Mouse (Mus musculus) mouse trophoblast stem cell (cell line): ENCODE data around the gene Stpg2.
"Not testable (repeated sequence)": the region's sequence is repeated elsewhere in the genome, so short reads cannot be mapped to it uniquely, and the experiment has no call there.

Source experiments
- in situ Hi-C, 2 experiments: fragments of 300-500 bp; cut with MseI, MboI; formaldehyde crosslinking; loops; 2 replicates in 1 of 2; 3 replicates in 1 of 2; pipeline ENCODE4 v1.15.1; 2025

Gene Stpg2

GRCm38 (mm10) chr3:139205444-139205998 lies at the start of gene Stpg2:
Gene Stpg2 (plus strand): TSS chr3:139205694.
- in situ Hi-C loops = no loop called here

- in situ Hi-C loops = no loop called here
Measured at GRCm38 (mm10) chr3:139162146-139162545, 43.3 kb upstream of the Stpg2 start.

- in situ Hi-C loops = no loop called here
Measured at GRCm38 (mm10) chr3:139162658-139163057, 42.8 kb upstream of the Stpg2 start.

DNA sequence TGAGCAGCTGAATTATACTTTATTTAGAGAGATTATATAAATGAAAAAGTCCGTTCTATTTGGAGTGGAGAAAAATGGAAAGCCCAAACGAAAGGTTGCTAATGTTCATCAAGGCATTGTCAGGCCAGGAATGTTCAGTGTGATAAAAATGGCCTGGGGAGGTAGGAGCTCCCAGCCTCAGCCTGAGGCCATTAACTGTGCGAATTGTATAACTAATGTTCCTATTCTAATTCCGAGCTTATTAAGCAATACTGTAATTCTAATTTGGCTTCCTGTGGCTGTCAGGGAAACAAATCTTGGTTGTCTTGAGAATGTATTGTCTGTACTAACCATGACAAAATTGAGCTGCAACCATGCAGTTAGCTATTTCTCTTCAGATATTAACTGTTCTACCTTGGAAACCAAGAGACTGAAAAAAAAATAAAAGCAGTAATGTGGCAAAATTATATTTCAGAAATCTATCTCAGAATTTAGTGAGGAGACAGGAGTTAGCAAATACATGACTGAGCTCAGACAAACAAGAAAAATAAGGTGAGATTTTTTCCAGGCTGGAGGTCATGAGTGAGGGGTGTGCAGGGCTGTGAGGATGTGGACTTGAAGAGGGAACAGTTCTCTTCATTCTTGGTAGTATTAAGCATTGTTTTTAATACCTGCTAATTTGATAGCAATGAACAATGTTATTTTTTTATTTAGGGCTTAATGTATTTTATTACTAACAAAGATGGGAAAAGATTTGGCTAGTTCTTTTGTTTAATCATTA lies 36.8 kb upstream of the Stpg2 start:
- in situ Hi-C loops = no loop called here

DNA sequence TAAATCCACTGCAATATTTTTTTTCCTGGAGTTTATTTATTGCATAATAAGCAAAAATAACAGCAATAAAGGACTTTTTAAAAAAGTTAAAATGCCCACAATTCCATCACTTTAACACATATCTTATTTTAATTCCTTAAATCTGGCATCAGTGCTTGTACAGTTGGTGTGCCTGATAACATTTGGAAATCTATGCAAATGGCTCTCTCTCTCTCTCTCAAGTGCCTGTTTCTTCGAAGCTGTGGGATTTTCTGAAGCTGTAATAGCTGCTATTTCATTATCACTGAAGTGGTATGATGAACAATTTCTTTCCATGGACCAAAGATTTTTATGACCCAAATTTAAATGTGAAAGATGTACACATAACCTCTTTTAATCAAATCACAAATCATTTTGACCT lies 35.8 kb upstream of the Stpg2 start:
- in situ Hi-C loops = no loop called here

DNA sequence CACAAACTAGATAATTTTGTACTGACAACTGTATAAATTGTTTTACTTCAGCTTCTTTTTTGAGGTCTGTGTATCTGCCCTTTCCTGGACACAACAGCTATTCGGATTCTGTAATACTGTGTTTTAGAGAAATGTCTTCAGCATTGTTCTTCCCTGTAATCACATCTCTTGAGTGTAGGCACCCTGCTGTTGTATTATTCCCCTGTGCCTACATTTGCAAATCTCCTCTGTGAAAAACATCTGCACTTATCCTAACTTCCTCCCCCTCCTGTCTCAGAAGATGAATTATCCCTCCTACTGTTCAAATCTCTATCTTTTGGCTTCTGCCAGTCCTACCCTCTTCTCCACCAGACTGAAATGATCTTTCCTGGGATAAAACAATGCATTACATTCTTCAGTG lies 28.6 kb upstream of the Stpg2 start:
- in situ Hi-C loops = no loop called here

- in situ Hi-C loops = no loop called here
Measured at GRCm38 (mm10) chr3:139191541-139191940, 14.0 kb upstream of the Stpg2 start.

DNA sequence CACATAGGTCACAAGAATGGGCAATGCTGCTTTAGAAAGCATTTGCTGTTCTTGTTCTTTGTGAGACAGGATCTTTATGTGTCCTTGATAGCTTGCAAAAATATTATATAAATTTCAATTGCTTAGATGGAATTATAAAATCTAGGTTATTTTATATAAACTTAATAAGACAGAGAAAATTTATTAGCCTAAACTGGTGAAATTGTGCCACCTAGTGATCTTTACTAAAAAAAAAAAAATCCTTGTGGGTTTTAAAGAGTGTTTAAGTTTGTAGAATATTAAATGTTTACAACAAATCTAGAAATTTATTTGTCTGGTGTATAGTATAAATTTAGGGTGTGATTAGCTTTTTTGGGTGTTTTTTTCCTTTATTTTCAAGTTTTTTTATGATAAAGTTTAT lies 11.6 kb upstream of the Stpg2 start:
- in situ Hi-C loops = no loop called here

DNA sequence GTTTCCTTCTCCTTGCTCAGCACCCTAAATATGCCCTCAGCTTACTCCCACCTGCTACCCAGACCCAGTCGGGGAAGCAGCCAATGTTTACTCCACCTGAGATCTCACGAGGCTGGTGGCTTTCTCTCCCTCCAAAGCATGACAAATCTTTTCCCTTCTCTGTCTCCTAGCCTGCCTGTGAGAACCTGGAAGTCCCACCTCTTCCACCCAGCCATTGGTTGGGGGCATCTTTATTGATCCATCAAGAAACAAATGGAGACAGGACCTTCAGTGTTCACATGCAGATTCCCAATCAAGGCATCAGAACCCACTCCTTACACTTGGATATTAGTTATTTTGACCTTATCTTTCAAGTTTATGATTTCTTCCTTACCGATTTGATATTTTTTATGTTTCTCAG lies 7.1 kb upstream of the Stpg2 start:
- in situ Hi-C loops = no loop called here

DNA sequence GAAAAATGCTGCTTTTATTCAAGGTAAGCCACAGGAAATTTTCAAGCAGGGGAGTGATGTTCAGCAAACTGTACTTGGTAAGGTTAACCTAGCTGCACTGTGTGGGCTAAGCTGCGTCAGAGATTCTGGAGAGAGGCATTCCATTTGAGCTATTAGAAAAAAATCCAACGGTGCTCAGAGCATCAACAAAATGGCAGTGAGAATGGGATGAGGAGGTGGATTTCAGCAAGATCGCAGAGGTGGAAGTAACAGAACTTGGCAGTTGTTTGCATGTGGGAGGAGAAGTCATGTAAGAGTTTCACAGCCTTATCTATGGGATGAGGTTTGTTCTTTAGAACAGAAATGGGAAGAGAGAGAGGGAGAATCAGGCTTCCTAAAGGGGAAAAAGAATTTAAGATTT lies 5.2 kb upstream of the Stpg2 start:
- in situ Hi-C loops = no loop called here

GRCm38 (mm10) chr3:139216945-139217344 lies 11.5 kb downstream of the Stpg2 start:
- in situ Hi-C loops = no loop called here

DNA sequence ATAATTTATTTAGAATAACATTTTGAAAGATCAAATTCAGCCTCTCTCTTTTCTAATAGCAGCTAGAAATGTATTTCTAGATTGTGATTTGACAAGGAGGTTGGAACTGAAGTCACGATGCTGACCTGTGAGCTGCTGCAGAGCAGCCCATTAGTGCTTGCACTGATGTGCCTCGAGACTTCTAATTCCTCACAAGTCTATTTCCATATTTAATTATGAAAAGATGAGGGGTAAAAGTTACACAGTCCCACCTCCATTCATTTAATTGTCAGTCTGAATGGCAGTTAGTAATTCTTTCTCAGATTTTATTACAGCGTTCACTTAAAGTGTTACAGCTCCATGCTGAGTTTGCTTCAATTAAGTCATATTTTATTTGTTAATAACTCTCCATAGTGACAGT lies 19.6 kb downstream of the Stpg2 start:
- in situ Hi-C loops = no loop called here

DNA sequence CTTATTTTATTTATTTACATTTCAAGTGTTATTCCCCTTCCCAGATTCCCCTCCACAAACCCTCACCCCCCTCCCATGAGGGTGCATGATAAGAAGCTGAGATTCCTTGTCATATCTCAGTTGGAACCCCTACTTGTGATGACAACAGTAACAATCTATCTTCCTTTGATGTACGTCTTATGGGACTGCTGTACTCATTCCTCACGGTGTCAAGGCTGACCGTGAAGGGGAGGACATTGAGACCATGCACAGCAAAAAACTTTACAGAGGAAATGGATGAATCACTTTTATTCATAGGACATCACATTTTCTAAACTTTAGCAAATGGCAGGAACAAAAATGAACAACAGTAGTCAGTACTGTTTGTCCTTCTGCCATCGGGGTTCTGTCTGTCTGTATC lies 21.3 kb downstream of the Stpg2 start:
- in situ Hi-C loops = no loop called here

DNA sequence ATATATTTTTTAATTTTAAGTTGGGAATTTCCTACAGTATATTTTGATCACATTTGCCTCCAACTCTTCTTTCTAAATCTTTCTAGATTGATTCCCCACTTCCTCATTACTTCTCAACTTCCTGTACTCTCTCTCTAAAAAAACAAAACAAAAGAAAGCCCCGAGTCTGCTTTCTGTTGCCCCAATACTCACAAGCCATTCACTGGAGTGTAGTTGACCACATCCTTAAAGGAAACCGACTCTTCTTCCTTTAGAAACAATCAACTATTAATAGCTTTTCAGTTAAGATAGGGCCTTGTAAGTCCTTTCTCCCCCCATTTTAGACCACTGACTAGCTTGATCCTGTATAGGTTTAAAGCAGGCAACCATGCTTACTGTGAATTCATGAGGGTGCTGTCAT lies 39.7 kb downstream of the Stpg2 start:
- in situ Hi-C loops = no loop called here

DNA sequence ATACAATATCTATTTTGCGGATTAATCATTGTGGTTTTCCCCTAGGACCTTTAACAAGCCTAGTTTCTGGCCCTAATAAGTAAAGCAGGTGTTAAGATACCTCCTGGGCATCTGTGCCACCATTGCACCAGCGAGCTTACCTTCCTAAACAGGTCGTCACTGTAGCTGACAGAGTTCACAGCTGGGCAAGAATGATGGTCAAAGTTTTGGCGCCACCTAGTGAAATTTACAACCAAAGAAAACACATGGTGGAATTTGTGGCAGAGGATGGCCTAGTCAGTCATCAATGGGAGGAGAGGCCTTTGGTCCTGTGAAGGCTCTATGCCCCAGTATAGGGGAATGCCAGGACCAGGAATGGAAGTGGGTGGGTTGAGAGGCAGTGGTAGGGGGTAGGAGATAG lies 41.0 kb downstream of the Stpg2 start:
- in situ Hi-C loops = no loop called here

- in situ Hi-C loops = not testable (repeated sequence)
Measured at GRCm38 (mm10) chr3:139262359-139262758, 56.9 kb downstream of the Stpg2 start.

GRCm38 (mm10) chr3:139297909-139298308 lies 92.4 kb downstream of the Stpg2 start:
- in situ Hi-C loops = no loop called here

DNA sequence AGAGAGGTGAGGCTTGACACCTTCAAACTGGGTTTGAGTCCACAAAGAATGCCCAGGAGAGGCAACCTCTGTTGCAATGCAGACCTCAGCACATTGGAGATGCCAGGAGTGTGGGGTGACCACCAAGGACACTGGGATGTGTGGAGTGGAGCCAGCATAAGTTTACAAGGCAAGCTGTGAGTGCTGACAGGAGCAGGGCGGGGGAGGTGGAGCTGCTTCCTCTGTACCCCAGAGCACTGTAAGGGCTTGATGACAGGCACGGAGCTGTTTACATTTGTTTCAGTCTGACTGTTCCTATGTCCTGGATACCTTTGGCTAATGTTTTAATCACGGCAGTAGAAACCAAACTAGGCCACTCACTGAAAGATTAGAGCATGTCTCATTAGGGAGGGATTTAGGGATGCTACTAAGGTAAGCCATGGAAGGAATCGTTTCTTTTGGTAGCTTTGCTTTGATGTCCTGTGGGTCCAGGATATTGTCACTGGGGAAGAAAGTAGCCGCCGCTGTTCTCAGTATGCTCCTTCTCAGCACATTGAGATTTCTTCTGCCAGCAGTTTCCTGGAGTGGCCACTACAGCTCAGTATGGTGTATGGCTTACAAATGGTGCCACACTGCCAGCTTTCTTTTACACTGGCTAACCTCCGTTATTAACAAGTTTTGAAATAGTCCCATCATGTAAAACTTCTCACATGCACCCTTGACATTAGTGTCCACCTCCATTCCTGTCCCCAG lies 102.8 kb downstream of the Stpg2 start:
- in situ Hi-C loops = no loop called here

- in situ Hi-C loops = no loop called here
Measured at GRCm38 (mm10) chr3:139311721-139312120, 106.2 kb downstream of the Stpg2 start.

GRCm38 (mm10) chr3:139380494-139380893 lies 175.0 kb downstream of the Stpg2 start:
- in situ Hi-C loops = no loop called here

DNA sequence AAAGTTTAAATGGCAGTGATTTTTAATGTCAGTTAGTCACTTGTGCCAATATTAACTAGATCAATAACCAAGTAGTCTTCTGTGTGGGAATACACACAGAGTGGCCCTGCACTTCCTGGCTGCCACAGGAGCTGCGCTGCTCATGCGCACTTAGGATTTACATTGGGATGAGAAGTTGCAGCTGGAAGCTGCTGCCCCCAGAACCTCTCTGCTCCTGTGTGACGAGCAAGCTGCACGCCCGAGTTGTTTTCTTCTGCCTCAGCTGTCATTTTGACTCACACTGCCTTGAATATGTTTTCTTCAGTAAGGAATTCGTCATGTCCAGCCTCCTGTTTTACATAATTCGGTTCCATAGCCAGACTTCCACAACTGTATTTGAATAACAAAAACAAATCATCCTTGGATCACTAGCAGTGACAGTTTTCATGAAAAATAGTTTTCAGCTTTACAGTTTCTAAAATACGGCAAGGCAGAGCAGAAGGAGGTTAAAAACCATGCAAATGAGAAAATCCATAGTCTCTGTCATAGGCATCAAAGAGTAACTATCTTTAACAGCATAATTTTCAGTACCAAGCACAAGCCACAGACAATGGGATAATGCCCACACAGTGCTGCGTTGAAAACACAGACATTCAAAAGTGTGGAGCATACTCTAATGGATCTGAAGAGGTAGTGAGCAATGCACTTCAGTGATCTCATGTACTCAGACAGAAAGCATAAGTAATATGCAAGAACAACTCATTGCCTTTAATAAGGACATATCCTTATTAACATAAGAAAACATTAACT lies 191.8 kb downstream of the Stpg2 start:
- in situ Hi-C loops = no loop called here

DNA sequence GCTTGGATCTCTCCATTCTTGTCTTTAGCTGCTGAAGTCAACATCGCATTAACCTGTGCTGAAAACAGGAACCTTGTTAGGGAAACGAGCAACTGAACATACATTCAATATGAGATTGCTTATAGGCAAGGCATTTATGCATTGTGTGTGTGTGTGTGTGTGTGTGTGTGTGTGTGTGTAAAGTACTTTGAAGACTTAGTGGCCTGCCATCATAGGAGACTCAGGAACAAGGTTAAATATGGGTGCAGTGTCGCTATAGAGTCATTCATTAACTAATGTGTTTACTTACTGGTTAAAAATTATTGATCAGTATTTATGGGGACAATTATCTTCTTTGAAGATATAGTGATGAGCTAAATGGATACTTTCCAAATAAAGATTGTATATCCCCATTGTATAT lies 199.2 kb downstream of the Stpg2 start:
- in situ Hi-C loops = no loop called here
